Mouse (Mus musculus) liver (tissue): ENCODE measurements around the gene Klf5.

Experiments
- DNase-seq: peaks from one replicate; pipeline ENCODE4 v3.0.0-alpha.2; 2020; ENCODE audit warnings: mixed read lengths

Gene Klf5

DNA sequence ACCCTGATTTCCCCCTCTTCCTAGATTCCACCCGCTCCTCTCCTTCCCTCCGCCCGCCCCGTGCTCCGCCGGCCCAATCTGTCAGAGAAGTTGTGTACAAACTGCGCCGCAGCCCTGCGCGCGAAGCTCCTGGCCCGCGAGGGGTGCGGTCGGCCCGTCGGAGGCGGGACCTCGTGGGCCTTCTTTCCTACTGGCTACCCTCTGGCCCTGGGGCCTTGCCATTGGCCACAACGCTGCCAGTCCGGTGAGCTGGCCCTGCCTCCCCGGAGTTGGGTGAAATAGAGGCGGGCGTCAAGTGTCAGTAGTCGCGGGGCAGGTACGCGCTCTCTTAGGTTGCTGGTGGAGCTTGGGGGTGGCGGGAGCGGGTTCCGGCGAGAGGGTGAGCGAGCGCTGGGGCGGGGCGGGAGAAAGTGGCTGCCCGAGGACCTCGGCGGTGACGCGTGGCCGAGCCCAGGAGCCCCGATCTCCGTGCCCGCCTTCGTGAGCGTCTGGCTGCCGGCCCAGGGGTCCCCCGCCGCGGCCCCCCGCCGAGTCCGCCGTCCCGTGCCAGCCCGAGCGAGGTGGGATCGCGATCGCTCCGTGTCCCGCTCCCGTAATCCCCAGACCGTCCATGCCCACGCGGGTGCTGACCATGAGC is at the start of gene Klf5:
Gene Klf5, plus strand, starts transcription at position 307 of the 637 bp plus-strand sequence.
- DNase-seq, result peak; percentile 91

DNA sequence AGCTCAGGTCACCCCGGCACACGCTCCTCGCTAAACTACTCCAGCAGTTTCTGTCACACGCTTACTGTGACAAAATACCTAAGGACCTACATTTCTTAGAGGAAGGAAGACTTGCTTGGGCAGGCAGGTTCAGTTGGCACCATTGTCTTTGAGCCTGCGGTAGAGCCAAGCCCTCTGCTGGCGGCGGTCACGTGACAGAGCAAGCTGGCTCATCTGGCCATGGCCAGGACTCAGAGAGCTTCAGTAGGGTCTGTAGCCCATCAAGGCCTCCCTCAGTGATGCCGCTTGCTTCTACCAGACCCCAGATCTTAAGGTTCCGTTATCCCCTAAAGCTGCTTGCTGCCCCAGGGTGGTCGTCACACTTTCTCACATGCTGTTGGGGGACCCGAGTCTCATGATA is 36.5 kb upstream of the Klf5 start:
- DNase-seq, result no peak

DNA sequence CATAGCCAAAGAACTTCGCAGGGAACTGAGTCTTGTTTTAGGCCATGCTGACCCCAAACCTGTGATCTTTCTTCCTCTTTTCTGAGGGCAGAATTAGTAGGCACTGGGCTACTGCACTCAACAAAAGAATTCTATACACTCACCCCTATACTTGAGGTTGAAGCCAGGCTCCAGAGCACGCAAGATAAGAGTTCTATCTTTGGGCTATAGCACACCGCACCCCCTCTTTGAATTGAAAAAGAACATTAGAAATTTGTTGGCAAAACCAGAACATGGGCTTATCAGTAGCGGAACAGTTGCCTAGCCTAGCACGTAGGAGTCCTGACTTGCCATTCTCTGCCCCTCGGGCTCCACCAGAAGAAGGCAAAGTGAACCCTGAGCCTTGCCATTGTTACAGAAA is 34.7 kb upstream of the Klf5 start:
- peak; percentile 19 for DNase-seq

DNA sequence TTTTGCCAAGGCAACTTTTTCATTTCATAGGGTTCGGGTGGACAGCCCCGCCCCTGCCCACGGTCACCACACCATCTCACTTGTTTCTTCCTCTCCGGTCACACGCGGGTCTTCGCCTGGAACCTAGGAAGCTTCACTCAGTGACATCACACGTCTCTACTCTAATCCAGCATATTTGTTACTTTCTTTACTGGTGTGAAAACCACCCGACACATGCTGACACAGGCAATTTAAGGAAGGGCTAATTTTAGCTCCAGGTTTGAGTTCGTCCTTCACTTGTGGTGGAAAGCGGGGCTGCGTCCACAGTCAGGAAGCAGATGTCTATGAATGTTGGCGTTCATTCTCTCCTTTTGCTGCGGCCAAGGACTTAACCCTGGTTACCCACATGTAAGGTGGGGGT is 32.7 kb upstream of the Klf5 start:
- no peak for DNase-seq

DNA sequence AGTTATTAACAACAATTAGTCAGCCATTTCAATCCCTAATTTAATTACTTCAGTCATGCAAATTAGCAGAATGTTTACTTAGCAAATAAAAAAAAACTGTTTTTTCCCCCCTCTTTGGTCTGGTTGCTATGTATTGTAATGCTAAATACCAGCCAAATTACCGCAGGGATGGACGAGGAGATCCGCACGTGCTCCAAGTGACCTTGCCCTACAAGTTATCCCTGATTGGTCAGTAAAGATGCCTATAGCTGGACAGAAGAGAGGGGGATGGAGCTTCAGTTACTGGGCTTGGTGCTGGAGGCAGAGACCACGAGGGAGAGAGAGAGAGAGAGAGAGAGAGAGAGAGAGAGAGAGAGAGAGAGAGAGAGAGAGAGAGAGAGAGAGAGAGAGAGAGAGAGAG is 31.7 kb upstream of the Klf5 start:
- DNase-seq, result no peak

DNA sequence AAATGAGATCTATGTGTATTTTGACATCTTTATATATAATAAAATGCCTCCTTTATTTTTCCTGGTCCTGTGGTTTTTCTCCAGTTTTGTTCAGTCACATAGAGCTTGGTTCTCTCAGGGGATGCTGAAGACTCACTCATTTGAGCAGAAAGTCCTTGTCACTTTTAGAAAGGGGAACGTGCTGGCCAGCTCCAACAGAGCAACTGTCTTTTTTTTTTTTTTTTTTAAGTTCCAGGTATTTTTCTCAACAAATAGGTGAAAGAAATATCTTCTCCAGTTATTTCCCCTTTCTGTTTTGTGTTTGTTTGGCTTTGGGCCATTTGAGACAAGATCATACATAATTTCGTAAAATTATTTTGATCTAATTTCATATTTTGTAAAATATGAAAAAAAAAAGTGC is 24.4 kb upstream of the Klf5 start:
- DNase-seq, result no peak

DNA sequence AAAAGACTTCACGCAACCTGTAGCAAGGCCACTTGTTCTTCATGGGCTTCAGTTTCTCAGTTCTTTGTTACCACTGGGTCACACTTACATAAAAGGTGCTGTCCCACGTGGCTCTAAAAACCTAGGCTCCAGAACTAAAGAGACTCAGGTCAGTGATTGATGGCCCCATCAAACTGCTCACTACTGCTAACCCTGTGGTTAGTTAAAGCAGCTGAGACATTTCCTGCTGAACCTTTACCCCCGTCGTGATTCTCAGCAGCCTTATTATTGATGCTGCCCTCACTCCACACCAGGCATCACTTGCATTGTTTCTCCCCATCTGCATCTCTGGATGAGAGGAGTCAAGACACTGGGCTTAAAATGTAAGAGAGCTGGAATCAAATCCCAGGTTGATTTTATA is 22.7 kb upstream of the Klf5 start:
- no peak for DNase-seq

DNA sequence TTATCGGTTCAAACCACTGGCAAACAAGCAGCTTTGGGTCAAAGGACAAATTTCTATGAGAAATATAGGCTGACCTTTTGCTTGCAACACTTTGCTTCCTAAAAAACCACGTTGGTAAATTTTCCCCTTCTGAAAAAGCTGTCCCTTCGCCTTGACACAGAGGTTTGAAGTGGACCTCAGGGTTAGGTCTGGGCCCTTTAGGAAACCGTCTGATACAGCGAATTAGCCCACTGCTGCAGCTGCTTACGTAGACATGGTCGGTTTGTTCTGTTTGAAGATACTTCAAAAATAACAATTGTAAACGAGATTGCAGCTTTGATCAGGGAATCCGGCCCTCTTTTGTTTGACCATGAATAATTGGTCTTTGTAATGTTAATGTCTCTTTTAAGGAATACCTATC is 20.2 kb upstream of the Klf5 start:
- no peak for DNase-seq

DNA sequence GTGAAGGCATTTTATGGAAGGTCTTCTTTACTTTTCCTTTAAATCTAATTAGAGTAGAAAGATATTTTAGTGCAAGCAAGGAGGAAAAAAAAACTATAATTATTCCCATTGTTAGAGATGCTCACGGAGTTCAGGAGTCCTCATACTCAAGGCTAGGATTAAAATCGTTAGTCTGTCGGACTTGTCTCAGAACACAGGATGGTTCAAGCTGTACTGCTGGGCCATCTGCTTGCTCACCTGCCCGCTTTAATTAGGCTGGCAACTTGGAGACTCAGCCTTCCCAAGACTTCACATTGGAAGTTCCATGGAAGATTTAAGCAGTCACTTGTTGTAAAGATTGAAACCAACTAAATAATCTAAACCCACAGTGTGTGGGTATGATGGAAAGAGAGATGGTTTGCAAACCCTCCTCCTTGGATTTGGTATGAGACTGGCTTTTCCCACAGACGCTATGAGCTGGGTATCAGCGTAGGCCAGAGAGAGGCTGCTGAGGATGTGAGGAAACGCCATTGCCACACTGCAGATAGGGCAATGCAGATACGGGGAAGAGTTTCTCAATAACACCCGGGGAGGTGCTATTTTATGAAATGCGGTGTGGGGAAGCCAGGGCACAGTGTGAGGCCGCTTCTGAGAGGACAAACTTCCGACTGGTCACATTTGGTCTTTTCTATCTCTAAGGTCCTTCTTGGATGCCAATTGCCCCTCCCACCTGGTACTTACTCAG is 19.6 kb upstream of the Klf5 start:
- peak; percentile 10 for DNase-seq

DNA sequence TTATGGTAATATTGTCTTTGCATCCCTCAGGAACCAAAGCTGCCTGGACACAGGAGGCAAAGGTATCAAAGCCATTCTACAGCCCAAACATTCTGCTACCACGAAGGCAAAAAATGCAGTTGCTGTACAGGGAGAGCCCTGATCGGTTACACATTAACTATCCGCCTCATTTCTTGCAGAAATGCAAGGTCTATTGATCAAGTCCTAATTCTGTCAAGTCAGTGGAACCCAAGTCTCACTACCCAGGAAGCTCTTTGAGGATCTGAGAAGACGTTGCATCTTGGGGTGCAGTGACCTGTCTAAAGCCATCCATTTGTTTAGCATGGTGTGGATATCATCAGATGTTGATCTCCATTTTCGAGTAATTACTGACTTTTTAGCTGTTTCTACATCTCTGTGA is 18.1 kb upstream of the Klf5 start:
- DNase-seq, result no peak

DNA sequence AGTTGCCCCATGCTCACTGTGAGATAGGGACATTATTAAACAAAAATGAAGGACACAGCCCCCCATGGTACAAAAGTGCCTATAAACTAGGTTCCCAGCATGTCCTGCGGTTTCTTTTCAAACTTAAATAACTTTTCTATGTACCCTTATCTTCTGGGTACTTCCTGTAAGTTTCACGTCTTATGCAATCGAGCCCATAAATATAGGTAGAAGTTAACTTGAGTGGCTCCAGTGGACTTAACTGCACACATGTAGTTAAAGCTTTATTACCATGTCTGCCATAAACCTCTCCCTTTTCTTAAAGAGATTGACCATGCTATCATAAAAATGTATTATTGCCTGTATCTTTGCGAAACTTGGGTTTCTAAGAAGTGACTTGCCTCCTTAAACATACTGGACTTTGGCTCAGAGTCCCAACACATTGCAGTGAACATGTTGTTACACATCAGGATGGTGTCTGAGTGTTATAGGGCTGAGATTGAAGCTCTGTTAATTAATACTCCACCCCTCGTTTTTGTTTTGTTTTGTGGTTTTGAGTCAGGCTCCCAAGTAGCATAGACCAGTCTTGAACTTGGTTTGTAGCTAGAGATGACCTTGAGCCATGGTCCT is 17.6 kb upstream of the Klf5 start:
- DNase-seq, result no peak

DNA sequence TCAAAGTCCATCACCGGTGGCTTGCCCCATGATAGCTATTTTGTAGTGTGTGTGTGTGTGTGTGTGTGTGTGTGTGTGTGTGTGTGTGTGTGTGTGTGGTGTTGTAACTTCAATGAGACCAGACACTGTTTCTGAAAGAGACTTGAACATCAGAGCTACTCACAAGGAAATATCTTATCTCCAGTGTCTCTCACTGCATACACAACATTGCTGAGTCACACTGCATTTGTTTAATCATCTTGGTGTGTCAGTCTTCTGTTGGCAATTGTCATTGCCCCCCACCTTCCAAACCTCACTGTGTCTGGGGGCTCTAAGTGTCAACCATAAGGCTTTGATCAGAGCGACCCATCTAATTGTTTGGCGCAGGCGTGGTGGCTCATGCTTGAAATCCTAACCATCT is 13.0 kb upstream of the Klf5 start:
- no peak for DNase-seq

DNA sequence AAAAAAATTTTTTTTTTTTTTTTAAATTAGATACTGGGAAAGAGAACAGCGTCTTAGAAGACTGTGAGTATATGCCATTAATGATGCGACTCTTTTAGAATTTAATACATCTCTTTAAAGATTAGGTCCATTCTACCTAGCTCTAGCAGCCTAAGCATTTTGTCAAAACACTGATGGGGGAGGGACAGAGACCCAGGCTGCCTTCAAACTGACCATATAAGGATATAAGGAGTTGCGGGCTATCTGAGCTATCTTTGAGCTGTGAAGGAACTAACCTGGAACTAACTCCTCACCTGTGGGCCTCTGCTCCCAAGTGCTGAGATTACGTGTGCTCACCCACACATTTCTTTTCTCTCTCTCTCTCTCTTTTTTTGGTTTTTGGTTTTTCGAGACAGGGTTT is 6.3 kb upstream of the Klf5 start:
- no peak for DNase-seq

DNA sequence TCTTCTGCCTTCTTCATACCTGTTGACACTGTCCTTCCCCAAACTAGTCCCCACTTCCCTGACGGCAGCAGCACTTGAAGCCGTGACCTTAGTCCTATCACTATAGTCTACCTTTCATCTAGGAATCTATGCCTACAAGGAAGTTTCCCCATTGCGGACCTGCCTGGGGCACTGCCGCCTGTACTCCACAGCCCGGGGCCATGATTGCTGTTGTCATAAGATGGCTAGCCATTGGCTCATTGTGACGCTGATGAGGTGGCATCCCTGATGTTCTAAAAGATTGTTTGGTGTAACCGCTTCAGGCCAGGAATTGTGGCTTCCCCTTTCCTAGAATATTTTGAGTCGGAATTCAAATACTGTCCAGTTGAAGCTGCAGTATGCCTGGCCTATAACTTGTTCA is 4.1 kb upstream of the Klf5 start:
- no peak for DNase-seq

DNA sequence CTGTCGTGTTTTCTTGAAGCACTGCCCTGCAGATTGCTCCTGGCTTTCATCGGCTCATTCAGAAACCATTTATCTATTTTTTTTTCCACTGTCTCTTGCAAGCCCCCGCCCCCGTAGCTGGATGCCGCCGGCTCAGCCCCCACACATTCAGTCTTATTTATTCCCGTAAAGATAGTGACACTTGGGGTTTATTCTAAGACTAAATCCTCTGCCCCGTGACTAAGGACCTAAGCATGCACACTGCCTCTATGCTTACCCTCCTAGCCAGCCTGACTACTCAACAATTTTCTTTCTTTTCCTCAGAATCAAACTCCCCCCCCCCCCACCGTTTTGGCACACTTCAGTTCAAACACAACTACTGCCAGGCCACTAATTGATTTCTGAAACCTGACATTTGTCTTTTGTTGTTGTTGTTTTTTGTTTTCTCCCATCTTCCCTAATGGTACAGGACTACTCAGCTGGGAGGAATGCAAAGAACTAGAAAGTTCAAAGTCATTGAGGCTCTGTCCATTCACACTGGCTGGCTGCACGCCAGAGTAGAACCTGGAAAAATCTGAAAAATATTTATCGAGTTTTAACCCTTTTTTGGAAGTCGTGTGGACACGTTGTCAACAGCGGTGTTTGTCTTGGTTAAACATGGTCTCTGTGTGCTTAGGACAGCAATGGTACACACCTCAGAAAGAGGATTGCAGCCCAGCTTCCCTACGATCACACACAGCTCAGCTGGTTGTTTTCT is 2.7 kb upstream of the Klf5 start:
- no peak for DNase-seq

DNA sequence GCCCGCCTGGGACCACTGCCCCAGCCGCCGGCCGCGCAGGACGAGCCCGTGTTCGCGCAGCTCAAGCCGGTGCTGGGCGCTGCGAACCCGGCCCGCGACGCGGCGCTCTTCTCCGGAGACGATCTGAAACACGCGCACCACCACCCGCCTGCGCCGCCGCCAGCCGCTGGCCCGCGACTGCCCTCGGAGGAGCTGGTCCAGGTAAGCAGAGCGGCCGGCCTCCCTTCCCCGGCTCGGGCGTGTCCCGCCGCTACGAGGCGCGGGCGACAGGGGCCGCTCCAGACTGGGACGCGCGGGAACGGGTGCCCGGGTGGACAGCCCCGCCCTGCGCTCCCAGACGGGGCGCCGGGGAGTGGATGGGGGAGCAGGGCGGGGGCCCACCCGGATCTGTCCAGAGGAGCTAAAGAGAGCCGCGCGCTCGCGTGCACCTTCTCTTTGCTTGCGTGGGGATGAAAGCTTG is 561 bp downstream of the Klf5 start:
- peak; percentile 64 for DNase-seq

DNA sequence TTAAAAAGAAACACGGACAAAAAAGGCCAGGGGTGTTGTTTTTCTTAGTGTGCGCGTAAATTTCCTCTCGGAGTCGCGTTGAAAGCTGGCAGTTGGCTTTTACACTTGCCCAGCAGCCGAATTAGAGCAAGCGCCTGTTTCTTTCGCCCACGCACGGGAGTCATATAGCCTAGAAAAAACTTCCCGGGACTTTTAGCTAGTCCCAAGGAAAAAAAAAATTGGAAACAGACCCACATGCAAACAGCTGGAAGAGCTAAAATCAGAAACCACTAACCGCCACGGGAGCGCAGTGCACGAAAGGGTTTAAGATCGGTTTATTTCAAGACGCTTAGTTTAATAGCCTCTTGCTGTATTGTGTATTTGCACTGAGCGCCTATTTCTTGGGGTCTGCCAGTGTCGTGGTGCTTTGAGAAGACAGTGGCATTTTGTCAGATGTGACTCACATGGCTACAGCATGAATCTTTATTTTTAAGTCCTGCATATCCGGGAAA is 1.3 kb downstream of the Klf5 start:
- no peak for DNase-seq

DNA sequence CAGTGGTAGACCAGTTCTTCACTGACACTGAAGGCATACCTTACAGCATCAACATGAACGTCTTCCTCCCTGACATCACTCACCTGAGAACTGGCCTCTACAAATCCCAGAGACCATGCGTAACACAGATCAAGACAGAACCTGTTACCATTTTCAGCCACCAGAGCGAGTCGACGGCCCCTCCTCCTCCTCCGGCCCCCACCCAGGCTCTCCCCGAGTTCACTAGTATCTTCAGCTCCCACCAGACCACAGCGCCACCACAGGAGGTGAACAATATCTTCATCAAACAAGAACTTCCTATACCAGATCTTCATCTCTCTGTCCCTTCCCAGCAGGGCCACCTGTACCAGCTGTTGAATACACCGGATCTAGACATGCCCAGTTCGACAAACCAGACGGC is 3.0 kb downstream of the Klf5 start:
- no peak for DNase-seq

DNA sequence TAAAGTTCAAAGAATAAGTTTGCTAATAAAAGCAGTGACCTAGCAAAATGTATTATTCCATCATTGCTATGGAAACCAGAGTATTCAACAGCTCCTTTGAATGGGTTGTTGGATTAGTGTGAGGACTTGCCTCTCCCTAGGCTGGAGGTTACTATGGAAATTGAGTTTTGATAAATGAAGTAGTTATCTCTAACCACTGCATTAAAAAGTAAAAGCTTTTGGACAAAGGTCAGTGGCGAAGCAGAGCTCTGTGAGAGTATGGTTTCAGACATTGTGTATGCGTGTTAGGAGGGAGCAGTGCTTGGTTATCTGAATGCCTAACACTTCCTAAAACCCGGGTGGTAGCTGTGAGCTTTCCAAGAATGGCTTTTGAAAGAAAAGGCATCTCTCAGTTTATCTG is 5.9 kb downstream of the Klf5 start:
- DNase-seq, result no peak

DNA sequence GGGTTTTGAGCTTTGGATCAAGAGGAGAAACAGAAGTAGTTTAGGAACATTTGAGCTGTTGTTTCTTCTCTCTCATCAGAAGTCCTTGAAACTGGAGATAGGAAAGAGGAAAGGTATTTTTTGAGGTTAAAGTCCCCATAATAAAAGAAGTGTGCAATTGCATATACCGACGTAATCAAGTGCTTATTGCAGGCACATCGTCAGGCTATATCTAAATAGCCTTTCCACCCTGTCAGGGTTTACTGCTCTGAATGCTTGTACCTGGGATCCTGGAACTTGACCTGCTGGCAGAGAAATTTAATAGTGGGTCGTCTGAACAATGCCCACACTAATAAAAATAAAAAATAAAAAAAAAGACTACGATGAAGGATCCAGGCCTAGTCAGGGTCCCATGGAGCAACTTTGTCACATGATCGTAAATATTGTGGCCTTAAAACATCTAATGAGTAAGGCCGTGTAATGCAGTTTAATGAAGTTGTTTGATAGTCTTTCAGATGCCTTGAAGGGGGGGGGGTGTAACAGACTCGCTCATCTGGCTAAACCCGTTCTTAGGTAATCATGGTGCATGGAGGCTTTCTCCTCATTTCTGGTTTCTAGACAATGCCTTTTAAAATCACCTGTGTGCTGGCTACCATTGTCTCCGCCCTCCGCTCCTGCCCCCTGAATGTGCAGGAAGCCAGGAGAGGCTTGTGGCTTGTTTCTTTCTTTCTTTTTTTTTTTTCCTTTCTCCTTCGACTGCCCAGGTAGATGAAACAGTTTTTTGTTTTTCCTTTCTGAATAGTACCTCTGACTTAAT is 6.7 kb downstream of the Klf5 start:
- no peak for DNase-seq

DNA sequence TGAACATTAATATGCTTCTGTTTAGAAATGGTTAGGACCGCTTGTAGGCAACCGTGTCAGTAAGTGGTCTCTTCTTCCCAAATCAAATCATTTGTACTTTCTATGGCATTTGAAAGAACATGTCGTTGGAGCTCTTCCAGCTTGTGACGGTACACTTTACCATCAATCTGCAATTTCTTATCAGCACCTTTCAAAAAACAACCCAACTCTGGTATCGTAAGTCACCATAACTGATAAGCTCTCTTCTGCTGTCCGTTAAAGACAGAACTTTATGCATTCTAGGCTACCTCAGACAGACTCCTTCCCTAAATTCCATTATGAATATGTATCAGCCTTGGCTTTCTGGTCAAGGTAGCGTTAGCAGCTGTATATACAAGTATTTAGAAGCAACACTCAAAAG is 7.9 kb downstream of the Klf5 start:
- DNase-seq, result no peak

DNA sequence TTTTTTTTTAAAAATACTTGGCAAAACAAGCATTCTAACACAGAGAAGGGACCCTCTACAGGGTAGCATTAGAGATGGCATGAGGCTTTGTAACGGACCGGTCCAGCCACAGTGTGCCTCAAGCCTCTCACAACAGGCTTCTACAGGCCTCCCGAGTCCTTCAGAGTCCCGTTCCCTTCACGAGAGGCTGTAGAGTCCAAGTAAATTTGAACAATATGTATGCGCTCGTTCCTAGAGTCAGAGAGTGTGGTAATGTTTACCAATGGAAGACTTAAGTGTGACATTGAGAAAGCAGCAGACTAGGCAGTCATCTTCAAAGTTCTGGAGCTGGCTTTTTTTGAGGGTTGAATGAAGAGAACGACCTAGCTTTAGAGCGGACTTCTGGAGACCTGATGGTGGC is 11.1 kb downstream of the Klf5 start:
- no peak for DNase-seq

DNA sequence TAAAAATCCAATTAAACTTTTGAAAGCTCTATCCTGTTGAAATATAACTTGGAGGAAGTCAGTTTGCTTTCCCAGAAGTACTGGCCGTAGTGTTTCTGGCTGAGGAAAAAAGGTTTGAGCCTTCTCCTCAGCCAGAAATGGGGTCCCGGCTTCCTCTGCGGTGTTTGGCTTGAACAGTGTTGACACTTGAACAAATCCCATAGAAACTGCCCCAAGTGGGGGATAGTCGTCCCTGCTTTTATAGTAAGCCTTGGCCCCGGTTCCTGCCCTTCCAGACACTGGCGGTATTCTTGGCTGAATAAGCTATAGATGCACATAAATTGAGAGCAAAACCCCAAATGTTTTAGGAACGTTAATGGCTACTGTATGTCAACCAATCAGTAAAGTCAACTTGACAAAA is 11.9 kb downstream of the Klf5 start:
- DNase-seq, result no peak
